Mouse (Mus musculus) liver, adult (tissue): ENCODE results near the gene Osgin1.

Experiments used
- GATA4 ChIP-seq: IDR thresholded peaks from 2 replicates; pipeline ENCODE4 v1.6.1; 2014; ENCODE audit warnings: mild to moderate bottlenecking, low read length; ENCODE audit not compliant: insufficient replicate concordance

Gene Osgin1

GRCm38 (mm10) chr8:119433582-119434174 is at the start of gene Osgin1:
Osgin1 (plus strand) TSS chr8:119434124.
- no peak for TF ChIP-seq GATA4

GRCm38 (mm10) chr8:119384478-119384877 is 49.4 kb upstream of the Osgin1 start:
- TF ChIP-seq GATA4: no peak

GRCm38 (mm10) chr8:119385854-119386253 is 48.1 kb upstream of the Osgin1 start:
- no peak for TF ChIP-seq GATA4

- no peak for TF ChIP-seq GATA4
These were observed 46.9 kb upstream of the Osgin1 start for GRCm38 (mm10) chr8:119386988-119387387.

- no peak for TF ChIP-seq GATA4
These were observed 39.8 kb upstream of the Osgin1 start for GRCm38 (mm10) chr8:119394097-119394496.

GRCm38 (mm10) chr8:119394524-119395026 is 39.3 kb upstream of the Osgin1 start, which contains the start of gene Mlycd:
Mlycd (plus strand) TSS chr8:119394878.
- no peak for TF ChIP-seq GATA4

- no peak for TF ChIP-seq GATA4
These were observed 38.6 kb upstream of the Osgin1 start for GRCm38 (mm10) chr8:119395072-119395950.

GRCm38 (mm10) chr8:119398558-119398957 is 35.4 kb upstream of the Osgin1 start:
- no peak for TF ChIP-seq GATA4

GRCm38 (mm10) chr8:119399255-119399654 is 34.7 kb upstream of the Osgin1 start:
- TF ChIP-seq GATA4: no peak

- TF ChIP-seq GATA4: no peak
These were observed 33.7 kb upstream of the Osgin1 start for GRCm38 (mm10) chr8:119400122-119400671.

- no peak for TF ChIP-seq GATA4
These were observed 33.0 kb upstream of the Osgin1 start for GRCm38 (mm10) chr8:119400904-119401303.

- TF ChIP-seq GATA4: no peak
These were observed 30.0 kb upstream of the Osgin1 start for GRCm38 (mm10) chr8:119403912-119404311.

GRCm38 (mm10) chr8:119404648-119405047 is 29.3 kb upstream of the Osgin1 start:
- no peak for TF ChIP-seq GATA4

GRCm38 (mm10) chr8:119408311-119408710 is 25.6 kb upstream of the Osgin1 start:
- TF ChIP-seq GATA4: no peak

GRCm38 (mm10) chr8:119412037-119412734 is 21.7 kb upstream of the Osgin1 start:
- TF ChIP-seq GATA4: no peak
